Mouse (Mus musculus) stomach, postnatal 0 days (tissue): ENCODE measurements at regions not wholly inside any gene's neighbourhood (a gene's known extent, or its start where the extent isn't known, plus 50 kb on each side); places are given as distances from the start of the nearest gene placed in this dataset.

Experiments
- ATAC-seq: fragments of 200-750 bp; cut with Nextera tagmentation; 2 replicates; pipeline ENCODE4 v1.8.0; 2017; ENCODE audit not compliant: low FRiP score, low TSS enrichment
- DNase-seq: peaks from one replicate; pipeline ENCODE4 v3.0.0-alpha.2; 2016; ENCODE audit warnings: low spot score
- H3K27ac ChIP-seq: fragments of 300-500 bp; sonication (generic); replicated peaks from 2 replicates; pipeline ENCODE4 v1.5.1; 2014; ENCODE audit warnings: mild to moderate bottlenecking, control low read depth
- H3K27me3 ChIP-seq: fragments of 300-500 bp; sonication (generic); 2 replicates; pipeline ENCODE4 v1.6.1; 2014; ENCODE audit warnings: low read length; ENCODE audit not compliant: control insufficient read depth, insufficient read depth
- H3K36me3 ChIP-seq: fragments of 300-500 bp; sonication (generic); 2 replicates; pipeline ENCODE4 v1.6.1; 2014; ENCODE audit warnings: low read length, mixed read lengths; ENCODE audit not compliant: control insufficient read depth, insufficient read depth
- H3K4me1 ChIP-seq: fragments of 300-500 bp; sonication (generic); replicated peaks from 2 replicates; pipeline ENCODE4 v1.6.1; 2014; ENCODE audit warnings: antibody characterized with exemption; ENCODE audit not compliant: control insufficient read depth, insufficient read depth
- H3K4me2 ChIP-seq: fragments of 300-500 bp; sonication (generic); replicated peaks from 2 replicates; pipeline ENCODE4 v1.6.1; 2014; ENCODE audit warnings: low read depth, mild to moderate bottlenecking, control low read depth, moderate library complexity
- H3K4me3 ChIP-seq: fragments of 300-500 bp; sonication (generic); 2 replicates; pipeline ENCODE4 v1.5.1; 2014; ENCODE audit warnings: low read depth, low read length, control low read depth
- H3K9ac ChIP-seq: fragments of 300-500 bp; sonication (generic); 2 replicates; pipeline ENCODE4 v1.6.1; 2014; ENCODE audit warnings: mild to moderate bottlenecking, low read length, control low read depth, mixed read lengths
- H3K9me3 ChIP-seq: fragments of 300-500 bp; sonication (generic); 2 replicates; pipeline ENCODE4 v1.6.1; 2016; ENCODE audit warnings: low read length; ENCODE audit not compliant: control insufficient read depth
- CTCF ChIP-seq: IDR thresholded peaks from 2 replicates; pipeline ENCODE4 v1.5.1; 2016; ENCODE audit warnings: antibody characterized with exemption, low read depth, mild to moderate bottlenecking, moderate library complexity
- EP300 ChIP-seq: optimal IDR thresholded peaks from 2 replicates; pipeline ENCODE3; 2016; ENCODE audit warnings: antibody characterized with exemption
- WGBS: fragments of 180-500 bp; shearing (Covaris S2); extraction: QIAGEN DNeasy Blood & Tissue Kit; methylation state at CpG from one replicate; pipeline ENCODE4 v1.1.7; 2014; 5-methylcytosine and 5-hydroxymethylcytosine counted together

DNA sequence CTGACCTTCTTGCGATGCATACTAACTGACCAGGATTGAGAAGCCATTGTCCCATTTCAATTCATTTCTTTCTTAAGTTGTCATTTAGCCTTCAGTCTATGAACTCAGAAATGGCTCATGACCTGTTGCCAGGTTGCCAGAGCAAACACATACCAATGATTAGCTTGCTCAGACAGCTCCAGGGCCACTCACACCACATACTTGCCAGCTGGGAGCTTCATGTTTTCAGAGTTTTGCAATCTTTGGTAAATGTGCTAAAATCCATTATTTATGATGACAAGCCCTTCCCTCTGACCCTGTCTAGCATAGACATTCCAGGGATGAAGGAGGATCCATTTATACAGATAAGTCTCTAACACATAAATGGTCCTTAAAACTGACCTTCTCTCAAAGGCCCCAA lies 121.6 kb upstream of the Bmp4 start:
- Histone ChIP-seq H3K9me3 (no peaks in the 10 kb centered on the region), H3K27me3 (no peaks in the 10 kb centered on the region), H3K36me3 (no peaks in the 10 kb centered on the region), H3K4me1 (no peaks in the 10 kb centered on the region), H3K4me3 (no peak overlapping the region), H3K27ac (no peak overlapping the region), H3K9ac (no peak overlapping the region), H3K4me2 (no peak overlapping the region)
- ATAC-seq (no peak), DNase-seq (no peak)
- no peak for TF ChIP-seq EP300
- WGBS, result 94% methylated on average over 1 of the region's 1 CpGs

DNA sequence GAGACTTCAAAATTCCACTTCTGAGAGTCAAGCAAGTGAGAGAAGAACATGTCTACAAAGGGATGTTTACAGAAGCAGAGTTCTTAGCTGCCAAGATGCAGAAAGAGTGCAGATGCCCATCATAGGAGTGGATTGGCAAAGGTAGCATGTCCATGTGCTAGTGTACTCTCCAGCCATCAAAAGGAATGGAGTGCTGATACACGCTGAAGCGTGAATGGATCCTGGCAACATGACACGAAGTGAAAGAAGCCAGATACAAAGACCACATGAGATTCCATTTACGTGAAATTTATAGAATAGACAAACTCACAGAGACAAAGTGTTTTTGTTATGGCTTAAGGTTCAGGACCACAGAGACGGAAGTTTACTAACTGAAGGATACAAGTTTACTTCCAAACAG lies 118.4 kb upstream of the Bmp4 start:
- Histone ChIP-seq H3K36me3 (no peaks in the 10 kb centered on the region), H3K27me3 (no peaks in the 10 kb centered on the region), H3K9ac (no peak overlapping the region), H3K4me1 (no peaks in the 10 kb centered on the region), H3K9me3 (no peaks in the 10 kb centered on the region), H3K4me3 (no peak overlapping the region), H3K27ac (no peak overlapping the region), H3K4me2 (no peak overlapping the region)
- ATAC-seq (no peak), DNase-seq (no peak)
- TF ChIP-seq EP300, result no peak
- TF ChIP-seq CTCF, result no peak
- 61% methylated on average over 5 of the region's 5 CpGs for WGBS

DNA sequence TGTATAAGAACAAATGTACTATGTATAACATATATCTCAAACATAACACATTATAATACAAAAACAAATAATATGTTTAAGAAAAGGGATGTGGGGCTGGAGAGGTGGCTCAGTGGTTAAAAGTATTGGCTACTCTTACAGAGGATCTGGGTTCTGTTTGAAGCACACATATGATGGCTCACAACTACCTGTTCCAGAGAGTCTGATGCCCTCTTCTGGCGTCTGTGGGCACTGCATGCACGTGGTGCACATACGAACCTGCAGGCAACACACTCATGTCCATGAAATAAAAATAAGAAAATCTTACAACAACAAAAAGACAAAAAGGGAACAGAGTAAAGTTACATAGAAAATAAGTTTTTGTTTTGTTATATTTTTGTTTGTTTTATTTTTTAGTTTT lies 114.8 kb upstream of the Bmp4 start:
- H3K4me3 ChIP-seq, result no peak overlapping the region
- H3K4me1 ChIP-seq, result no peaks in the 10 kb centered on the region
- no peaks in the 10 kb centered on the region for H3K36me3 ChIP-seq
- 80% methylated on average over 3 of the region's 3 CpGs for WGBS
- H3K9me3 ChIP-seq, result no peaks in the 10 kb centered on the region
- DNase-seq (no peak), ATAC-seq (no peak)
- no peak overlapping the region for H3K27ac ChIP-seq
- TF ChIP-seq CTCF (peak; percentile 35), EP300 (no peak)
- H3K27me3 ChIP-seq, result no peaks in the 10 kb centered on the region
- no peak overlapping the region for H3K4me2 ChIP-seq
- H3K9ac ChIP-seq, result no peak overlapping the region

DNA sequence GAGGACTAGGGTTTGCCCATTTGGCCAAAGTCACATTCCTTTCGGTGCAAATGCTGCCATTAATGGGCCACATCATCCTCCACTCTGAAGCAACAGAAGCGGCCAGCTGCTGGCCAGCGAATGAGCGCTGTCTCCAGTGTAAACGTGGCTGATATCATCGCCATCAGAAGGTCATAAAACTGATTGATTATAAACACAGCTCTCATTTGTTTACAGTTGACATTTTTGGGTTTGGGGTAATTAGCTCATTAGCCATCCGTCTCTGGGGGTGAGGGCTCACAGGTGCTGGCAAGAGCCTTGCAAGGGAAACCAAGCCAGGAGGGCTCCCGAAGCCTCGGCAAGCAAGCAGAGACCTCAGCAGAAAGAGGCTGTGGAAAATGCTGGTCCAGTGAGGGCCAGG lies 101.1 kb upstream of the Bmp4 start:
- H3K36me3 ChIP-seq, result no peaks in the 10 kb centered on the region
- peak; percentile 63; the same call in 1 of the 2 replicates for ATAC-seq
- 0 out of 2 replicates have a peak overlapping the region, but pooled peaks have one; percentile 13 for H3K27ac ChIP-seq
- DNase-seq, result no peak
- TF ChIP-seq EP300 (no peak), CTCF (no peak)
- 24% methylated on average over 9 of the region's 9 CpGs for WGBS
- H3K4me3 ChIP-seq, result no peak overlapping the region
- no peaks in the 10 kb centered on the region for H3K27me3 ChIP-seq
- no peak overlapping the region for H3K4me2 ChIP-seq
- no peak overlapping the region for H3K9ac ChIP-seq
- H3K9me3 ChIP-seq, result no peaks in the 10 kb centered on the region
- H3K4me1 ChIP-seq, result no peaks in the 10 kb centered on the region

DNA sequence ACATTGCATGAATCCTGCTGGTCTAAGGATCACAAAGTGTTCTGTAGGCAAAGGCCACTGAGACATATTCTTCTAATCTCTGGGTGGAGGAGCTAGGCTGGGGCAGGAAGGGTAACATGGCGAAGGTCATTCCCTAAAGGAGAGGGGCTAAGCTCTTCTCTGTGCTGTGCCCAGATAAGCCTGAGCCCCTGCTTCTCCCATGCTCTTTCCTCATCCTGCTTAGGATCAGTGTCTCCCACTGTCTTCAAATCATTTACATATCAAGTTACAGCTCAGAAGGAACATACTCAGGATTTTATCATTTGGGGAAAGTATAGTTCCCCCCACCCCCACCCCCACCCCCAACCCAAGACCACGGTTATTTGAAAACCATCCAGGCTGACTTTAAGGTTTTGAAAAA lies 100.7 kb upstream of the Bmp4 start:
- Histone ChIP-seq H3K4me3 (no peak overlapping the region), H3K27ac (no peak overlapping the region), H3K27me3 (no peaks in the 10 kb centered on the region), H3K9ac (no peak overlapping the region), H3K36me3 (no peaks in the 10 kb centered on the region), H3K4me2 (no peak overlapping the region), H3K4me1 (no peaks in the 10 kb centered on the region), H3K9me3 (no peaks in the 10 kb centered on the region)
- DNase-seq (no peak), ATAC-seq (0 out of 2 replicates have a peak, but pooled peaks have one; percentile 32)
- WGBS, result 40% methylated on average over 2 of the region's 2 CpGs
- TF ChIP-seq CTCF (no peak), EP300 (no peak)

DNA sequence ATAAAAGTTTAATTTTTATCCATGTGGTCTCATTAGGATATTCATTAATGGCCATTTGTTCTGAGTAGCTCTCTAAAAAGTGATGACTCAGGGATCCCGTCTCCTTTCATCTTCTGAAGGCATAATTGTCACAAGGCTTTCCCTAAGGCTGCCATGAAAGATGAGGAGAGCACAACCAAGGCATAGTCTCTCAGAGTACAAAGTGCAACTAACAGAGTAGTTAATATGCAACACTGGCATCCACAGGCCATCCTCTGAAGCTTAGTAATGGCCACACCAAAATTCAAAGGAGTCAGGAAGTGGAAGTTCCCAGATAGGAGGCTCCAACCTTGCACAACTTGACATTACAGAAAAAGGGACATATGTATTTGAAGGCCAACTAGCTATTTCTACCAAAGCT lies 97.1 kb upstream of the Bmp4 start:
- 89% methylated on average over 1 of the region's 1 CpGs for WGBS

More for the DNA sequence above, 97.1 kb upstream of the Bmp4 start:
- Histone ChIP-seq H3K27me3 (no peaks in the 10 kb centered on the region), H3K9ac (no peak overlapping the region), H3K4me3 (no peak overlapping the region), H3K27ac (no peak overlapping the region), H3K4me2 (no peak overlapping the region), H3K4me1 (no peaks in the 10 kb centered on the region), H3K36me3 (no peaks in the 10 kb centered on the region), H3K9me3 (no peaks in the 10 kb centered on the region)
- no peak for TF ChIP-seq EP300
- TF ChIP-seq CTCF, result no peak
- ATAC-seq (no peak), DNase-seq (no peak)
